Mouse (Mus musculus): ENCODE results near the gene Mov10l1. TPM values are rescaled to one million over a fixed set of nuclear protein-coding genes. Genes with fewer than 3 reads are reported as not detected.

The Mov10l1 gene
- total RNA-seq, 1 experiment: 34.4 TPM

- DNase-seq (ENCODE audit: low read depth, low spot score): no peak
- Histone ChIP-seq H3K36me3 (ENCODE audit: control insufficient read depth, insufficient read depth, low read length, poor library complexity, severe bottlenecking) (no peaks in the 10 kb centered on the region), H3K27ac (ENCODE audit: insufficient read depth, low read depth, low read length, poor library complexity, severe bottlenecking) (no peak overlapping the region), H3K9me3 (ENCODE audit: control insufficient read depth, insufficient read depth, low read depth, low read length) (no peaks in the 10 kb centered on the region), H3K9ac (ENCODE audit: insufficient read depth, low read depth, low read length, poor library complexity, severe bottlenecking) (no peak overlapping the region), H3K4me3 (ENCODE audit: insufficient read depth in 1 of 2, low read depth in 1 of 2, low read length in 2 of 2, poor library complexity in 1 of 2, severe bottlenecking in 1 of 2) (no peak overlapping the region), H3K4me1 (ENCODE audit: control insufficient read depth in 2 of 2, insufficient read depth in 2 of 2, low read length in 2 of 2, poor library complexity in 1 of 2) (peaks cover 4 to 7% of the 10 kb centered on the region in 2 experiments; a peak in 2 of 4 replicates)
- TF ChIP-seq ZC3H11A (IDR thresholded peaks at IDR 0.05; ENCODE audit: borderline replicate concordance, low read depth, low read length) (no peak), MAFK (IDR thresholded peaks at IDR 0.05; ENCODE audit: insufficient read depth, low read depth, low read length) (no peak), ZNF384 (IDR thresholded peaks at IDR 0.05; ENCODE audit: low read depth, low read length) (no peak), HCFC1 (IDR thresholded peaks at IDR 0.05; ENCODE audit: borderline replicate concordance, insufficient read depth, low read length) (no peak), CHD2 (IDR thresholded peaks at IDR 0.05; ENCODE audit: low read depth, low read length) (no peak)
- in situ Hi-C loops (cut with MboI; ENCODE audit: low sequenced_read_pairs in 2 of 2, unreplicated experiment in 2 of 2): no loop called here
Measured at GRCm38 (mm10) chr15:88942783-88943182, 39.9 kb upstream of the Mov10l1 start.

DNA sequence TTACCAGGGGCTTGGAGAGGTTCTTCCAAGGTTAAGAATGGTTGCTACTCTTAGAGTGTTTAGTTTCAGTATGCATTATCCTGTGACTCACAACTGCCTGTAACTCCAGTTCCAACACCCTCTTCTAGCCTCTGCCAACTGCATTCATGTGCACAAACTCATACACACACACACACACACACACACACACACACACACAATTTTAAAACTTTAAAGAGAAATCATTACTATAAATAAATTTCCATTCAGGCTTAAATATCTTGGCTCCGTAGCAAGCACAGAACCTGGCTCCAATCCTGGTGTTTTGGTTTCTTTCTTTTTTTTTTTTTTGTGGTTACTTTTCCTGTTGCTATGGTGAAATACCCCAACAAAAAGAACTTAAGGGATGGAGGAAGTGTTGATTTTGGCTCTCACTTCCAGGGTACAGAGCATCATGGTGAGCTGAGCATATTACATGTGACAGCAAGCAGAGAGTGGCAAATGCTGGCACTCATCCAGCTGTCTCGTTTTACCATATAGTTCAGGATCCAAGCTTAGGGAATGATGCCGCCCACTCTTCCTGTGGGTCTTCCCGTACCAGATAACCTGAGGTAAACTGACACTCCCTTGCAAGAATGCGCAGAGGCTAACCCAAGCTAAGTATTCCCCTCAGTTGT is 38.7 kb upstream of the Mov10l1 start:
- peaks cover 4 to 7% of the 10 kb centered on the region in 2 experiments; a peak in 2 of 4 replicates for H3K4me1 ChIP-seq (ENCODE audit: control insufficient read depth in 2 of 2, insufficient read depth in 2 of 2, low read length in 2 of 2, poor library complexity in 1 of 2)
- no peak overlapping the region for H3K9ac ChIP-seq (ENCODE audit: insufficient read depth, low read depth, low read length, poor library complexity, severe bottlenecking)
- no peak overlapping the region for H3K4me3 ChIP-seq (ENCODE audit: insufficient read depth in 1 of 2, low read depth in 1 of 2, low read length in 2 of 2, poor library complexity in 1 of 2, severe bottlenecking in 1 of 2)
- DNase-seq (ENCODE audit: low read depth, low spot score): no peak
- H3K27ac ChIP-seq (ENCODE audit: insufficient read depth, low read depth, low read length, poor library complexity, severe bottlenecking): no peak overlapping the region
- in situ Hi-C loops (cut with MboI; ENCODE audit: low sequenced_read_pairs in 2 of 2, unreplicated experiment in 2 of 2): no loop called here
- no peaks in the 10 kb centered on the region for H3K36me3 ChIP-seq (ENCODE audit: control insufficient read depth, insufficient read depth, low read length, poor library complexity, severe bottlenecking)
- H3K9me3 ChIP-seq (ENCODE audit: control insufficient read depth, insufficient read depth, low read depth, low read length): no peaks in the 10 kb centered on the region
- TF ChIP-seq MAFK (IDR thresholded peaks at IDR 0.05; ENCODE audit: insufficient read depth, low read depth, low read length): no peak
- no peak for TF ChIP-seq ZNF384 (IDR thresholded peaks at IDR 0.05; ENCODE audit: low read depth, low read length)
- TF ChIP-seq CHD2 (IDR thresholded peaks at IDR 0.05; ENCODE audit: low read depth, low read length): no peak
- TF ChIP-seq HCFC1 (IDR thresholded peaks at IDR 0.05; ENCODE audit: borderline replicate concordance, insufficient read depth, low read length): no peak
- TF ChIP-seq ZC3H11A (IDR thresholded peaks at IDR 0.05; ENCODE audit: borderline replicate concordance, low read depth, low read length): no peak

- in situ Hi-C loops (cut with MboI; ENCODE audit: low sequenced_read_pairs in 2 of 2, unreplicated experiment in 2 of 2): no loop called here
- no peaks in the 10 kb centered on the region for H3K9me3 ChIP-seq (ENCODE audit: control insufficient read depth, insufficient read depth, low read depth, low read length)
- no peak overlapping the region for H3K27ac ChIP-seq (ENCODE audit: insufficient read depth, low read depth, low read length, poor library complexity, severe bottlenecking)
- no peaks in the 10 kb centered on the region for H3K36me3 ChIP-seq (ENCODE audit: control insufficient read depth, insufficient read depth, low read length, poor library complexity, severe bottlenecking)
- no peak overlapping the region for H3K9ac ChIP-seq (ENCODE audit: insufficient read depth, low read depth, low read length, poor library complexity, severe bottlenecking)
- no peaks in the 10 kb centered on the region for H3K4me1 ChIP-seq (ENCODE audit: control insufficient read depth in 2 of 2, insufficient read depth in 2 of 2, low read length in 2 of 2, poor library complexity in 1 of 2)
- DNase-seq (ENCODE audit: low read depth, low spot score): no peak
- H3K4me3 ChIP-seq (ENCODE audit: insufficient read depth in 1 of 2, low read depth in 1 of 2, low read length in 2 of 2, poor library complexity in 1 of 2, severe bottlenecking in 1 of 2): no peak overlapping the region
- TF ChIP-seq CHD2 (IDR thresholded peaks at IDR 0.05; ENCODE audit: low read depth, low read length) (no peak), ZNF384 (IDR thresholded peaks at IDR 0.05; ENCODE audit: low read depth, low read length) (no peak), MAFK (IDR thresholded peaks at IDR 0.05; ENCODE audit: insufficient read depth, low read depth, low read length) (no peak), HCFC1 (IDR thresholded peaks at IDR 0.05; ENCODE audit: borderline replicate concordance, insufficient read depth, low read length) (no peak), ZC3H11A (IDR thresholded peaks at IDR 0.05; ENCODE audit: borderline replicate concordance, low read depth, low read length) (no peak)
Measured at GRCm38 (mm10) chr15:88946851-88947250, 35.9 kb upstream of the Mov10l1 start.

GRCm38 (mm10) chr15:88951246-88951645 is 31.5 kb upstream of the Mov10l1 start:
- in situ Hi-C loops (cut with MboI; ENCODE audit: low sequenced_read_pairs in 2 of 2, unreplicated experiment in 2 of 2): no loop called here
- Histone ChIP-seq H3K4me3 (ENCODE audit: insufficient read depth in 1 of 2, low read depth in 1 of 2, low read length in 2 of 2, poor library complexity in 1 of 2, severe bottlenecking in 1 of 2) (no peak overlapping the region), H3K36me3 (ENCODE audit: control insufficient read depth, insufficient read depth, low read length, poor library complexity, severe bottlenecking) (no peaks in the 10 kb centered on the region), H3K27ac (ENCODE audit: insufficient read depth, low read depth, low read length, poor library complexity, severe bottlenecking) (no peak overlapping the region), H3K4me1 (ENCODE audit: control insufficient read depth in 2 of 2, insufficient read depth in 2 of 2, low read length in 2 of 2, poor library complexity in 1 of 2) (peaks cover 0 to 7% of the 10 kb centered on the region in 2 experiments; a peak in 2 of 4 replicates), H3K9me3 (ENCODE audit: control insufficient read depth, insufficient read depth, low read depth, low read length) (no peaks in the 10 kb centered on the region), H3K9ac (ENCODE audit: insufficient read depth, low read depth, low read length, poor library complexity, severe bottlenecking) (no peak overlapping the region)
- no peak for DNase-seq (ENCODE audit: low read depth, low spot score)
- TF ChIP-seq ZNF384 (IDR thresholded peaks at IDR 0.05; ENCODE audit: low read depth, low read length): no peak
- TF ChIP-seq HCFC1 (IDR thresholded peaks at IDR 0.05; ENCODE audit: borderline replicate concordance, insufficient read depth, low read length): no peak
- TF ChIP-seq CHD2 (IDR thresholded peaks at IDR 0.05; ENCODE audit: low read depth, low read length): no peak
